Mouse (Mus musculus): Measurements from ENCODE around the gene Flrt1.
"Not testable (repeated sequence)": the region's sequence is repeated elsewhere in the genome, so short reads cannot be mapped to it uniquely, and the experiment has no call there.

The Flrt1 gene

DNA sequence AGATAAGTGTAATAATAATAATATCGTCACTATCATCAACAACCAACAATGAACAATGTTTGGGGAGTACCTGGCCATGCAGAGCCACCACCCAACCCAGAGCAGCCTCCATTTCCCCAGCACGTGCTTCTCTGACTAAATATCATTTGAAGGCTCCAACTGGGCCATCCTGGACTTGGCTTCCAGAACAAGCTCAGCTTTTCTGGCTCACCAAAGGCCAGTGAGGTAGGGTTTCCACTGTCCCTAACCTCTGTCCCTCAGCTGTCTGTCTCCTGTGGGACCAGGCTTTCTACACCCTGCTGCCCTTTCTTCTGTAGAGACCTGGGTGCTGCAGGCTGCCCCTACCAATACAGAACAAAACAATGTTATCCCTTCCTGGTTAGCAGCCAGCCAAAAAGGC, 1.0 kb upstream of the Flrt1 start:
- no peak for DNase-seq (ENCODE audit: extremely low read depth, insufficient read length, low spot score)

DNA sequence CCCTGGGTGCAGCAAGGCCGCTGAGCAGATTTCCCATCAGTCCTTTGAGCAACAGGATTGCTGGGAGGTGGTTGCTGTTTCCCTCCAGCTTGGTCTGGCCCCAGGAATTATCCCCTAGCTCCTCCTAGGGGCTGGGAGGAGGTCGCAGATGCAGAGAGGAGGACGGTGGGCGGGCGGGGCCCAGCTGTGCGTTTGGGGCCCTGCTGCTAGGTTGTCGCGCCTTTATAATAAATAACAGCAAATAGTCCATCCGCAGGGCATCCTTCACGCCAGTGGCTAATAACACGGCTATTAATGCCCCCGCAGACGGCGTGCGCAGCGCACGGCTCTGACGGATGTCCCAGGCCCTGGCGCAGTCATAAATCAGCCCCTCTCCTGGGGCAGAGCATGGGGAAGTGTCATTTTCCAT, 1.5 kb downstream of the Flrt1 start:
- DNase-seq (ENCODE audit: extremely low read depth, insufficient read length, low spot score), result no peak

DNA sequence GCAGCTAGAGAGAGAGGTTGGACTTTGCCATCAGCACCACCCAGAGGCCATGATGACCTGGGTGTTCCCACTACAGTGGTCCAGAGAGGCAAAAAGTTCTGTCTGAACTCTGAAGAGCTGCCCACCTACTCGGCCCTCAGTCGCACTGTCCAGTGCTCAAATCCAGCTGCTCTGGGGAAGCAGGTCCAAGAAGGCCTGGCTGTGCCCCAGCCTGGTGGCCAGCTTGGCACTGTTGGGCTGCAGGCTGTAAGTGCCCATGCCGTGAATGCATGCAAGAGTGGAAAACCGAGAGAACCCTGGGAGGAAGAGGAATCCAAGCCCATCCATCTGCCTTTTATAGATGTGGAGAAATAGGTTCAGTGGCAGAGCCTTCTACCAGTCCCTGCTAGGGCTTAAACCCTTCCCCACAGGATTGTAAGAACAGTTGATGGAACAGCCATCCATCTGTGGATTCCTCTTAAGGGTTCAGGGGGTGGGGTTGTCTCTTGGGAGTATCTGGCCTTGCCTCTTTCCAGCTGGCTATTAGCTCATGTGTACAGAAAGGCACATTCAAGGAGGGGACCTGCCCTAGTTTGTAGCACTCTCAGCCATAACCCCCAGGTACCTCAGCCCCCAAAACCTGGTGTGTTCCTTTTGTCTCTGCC, 2.1 kb downstream of the Flrt1 start:
- DNase-seq (ENCODE audit: extremely low read depth, insufficient read length, low spot score), result no peak

- DNase-seq (ENCODE audit: extremely low read depth, insufficient read length, low spot score), result no peak
Observed at GRCm38 (mm10) chr19:7102039-7102438, 3.5 kb downstream of the Flrt1 start.

DNA sequence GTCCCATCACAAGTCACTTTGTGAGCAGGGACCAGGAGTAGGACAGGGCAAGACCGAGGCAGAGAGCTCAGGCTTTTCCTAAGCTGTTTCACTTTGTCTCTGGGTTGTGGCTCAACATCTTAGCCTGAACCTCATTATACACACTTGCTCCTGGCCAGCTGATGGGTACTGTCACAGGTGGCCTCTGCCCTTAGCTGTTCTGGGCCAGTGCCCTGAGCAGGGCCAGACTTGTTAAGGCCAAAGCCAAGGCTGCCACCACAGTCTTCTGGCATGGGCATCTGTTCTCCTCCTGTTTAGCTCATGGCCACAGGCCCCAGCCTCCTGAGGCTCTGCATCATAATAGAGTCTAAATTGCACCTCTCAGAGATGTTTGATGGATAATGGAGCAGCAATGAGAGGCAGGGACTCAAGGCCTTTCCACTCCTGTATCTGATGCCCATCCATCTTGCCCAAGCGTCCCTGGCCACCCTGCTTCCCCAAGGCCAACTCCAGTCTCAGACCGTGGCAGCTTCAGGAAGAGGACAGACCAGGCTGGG, 5.8 kb downstream of the Flrt1 start:
- DNase-seq (ENCODE audit: extremely low read depth, insufficient read length, low spot score), result no peak

- DNase-seq (ENCODE audit: extremely low read depth, insufficient read length, low spot score), result no peak
Observed at GRCm38 (mm10) chr19:7092756-7093155, 12.8 kb downstream of the Flrt1 start.

DNA sequence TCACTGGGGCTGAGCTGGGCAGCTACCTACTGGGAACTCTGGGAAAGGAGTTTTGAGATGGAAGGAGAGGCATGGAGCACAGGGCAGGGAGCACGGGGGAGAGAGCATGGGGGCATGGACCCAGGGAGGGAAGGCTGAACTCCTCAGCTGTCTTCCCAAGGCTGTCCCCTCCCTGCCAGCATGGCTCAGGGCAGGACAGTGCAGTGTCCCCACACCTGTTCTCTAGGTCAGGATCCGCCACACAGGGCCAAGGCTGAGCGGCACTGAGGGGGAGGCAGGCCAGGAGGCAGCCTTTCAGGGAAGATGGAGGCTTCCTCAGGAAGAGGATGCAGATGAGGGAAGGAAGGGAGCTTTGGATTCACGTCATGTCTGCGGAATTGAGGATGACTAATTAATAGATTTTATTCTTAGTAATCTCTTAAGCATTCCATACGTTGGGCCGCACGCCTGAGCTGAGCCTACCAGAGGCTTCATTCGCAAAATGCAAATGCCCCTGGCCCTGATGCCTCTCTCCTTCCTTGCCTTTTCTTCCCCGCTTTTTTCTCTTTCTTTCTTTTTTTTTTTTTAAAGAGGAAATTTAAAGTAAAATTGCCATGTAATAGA, 14.0 kb downstream of the Flrt1 start:
- no peak for DNase-seq (ENCODE audit: extremely low read depth, insufficient read length, low spot score)

GRCm38 (mm10) chr19:7090369-7091064, 15.0 kb downstream of the Flrt1 start:
- no peak for DNase-seq (ENCODE audit: extremely low read depth, insufficient read length, low spot score)

- no peak for DNase-seq (ENCODE audit: extremely low read depth, insufficient read length, low spot score)
Observed at GRCm38 (mm10) chr19:7089842-7090251, 15.7 kb downstream of the Flrt1 start.

- peak; percentile 44 for DNase-seq (ENCODE audit: extremely low read depth, insufficient read length, low spot score)
Observed at GRCm38 (mm10) chr19:7089050-7089449, 16.5 kb downstream of the Flrt1 start.

DNA sequence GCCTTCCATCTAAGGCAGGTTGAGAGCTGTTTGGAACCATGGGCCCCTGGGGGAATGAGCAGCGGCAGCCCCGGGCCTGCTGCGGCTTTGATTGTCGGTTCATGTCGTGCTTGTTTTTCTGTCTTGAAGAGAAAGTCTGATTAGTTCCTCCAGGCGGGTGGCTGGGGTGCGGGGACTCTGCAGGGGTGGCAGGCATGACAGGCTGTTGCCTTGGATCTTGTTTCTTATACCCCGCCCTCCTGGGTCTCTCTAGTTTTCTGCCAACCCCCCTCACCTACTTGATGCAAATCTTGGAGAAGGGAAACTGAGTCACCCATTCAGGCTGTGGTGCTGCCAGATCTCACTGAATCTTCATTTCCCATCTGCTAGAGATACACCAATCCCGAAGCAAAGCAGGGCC, 17.0 kb downstream of the Flrt1 start:
- no peak for DNase-seq (ENCODE audit: extremely low read depth, insufficient read length, low spot score)

GRCm38 (mm10) chr19:7084734-7085133, 20.8 kb downstream of the Flrt1 start:
- no peak for DNase-seq (ENCODE audit: extremely low read depth, insufficient read length, low spot score)

GRCm38 (mm10) chr19:7083035-7083794, 22.3 kb downstream of the Flrt1 start:
- DNase-seq (ENCODE audit: extremely low read depth, insufficient read length, low spot score), result no peak

DNA sequence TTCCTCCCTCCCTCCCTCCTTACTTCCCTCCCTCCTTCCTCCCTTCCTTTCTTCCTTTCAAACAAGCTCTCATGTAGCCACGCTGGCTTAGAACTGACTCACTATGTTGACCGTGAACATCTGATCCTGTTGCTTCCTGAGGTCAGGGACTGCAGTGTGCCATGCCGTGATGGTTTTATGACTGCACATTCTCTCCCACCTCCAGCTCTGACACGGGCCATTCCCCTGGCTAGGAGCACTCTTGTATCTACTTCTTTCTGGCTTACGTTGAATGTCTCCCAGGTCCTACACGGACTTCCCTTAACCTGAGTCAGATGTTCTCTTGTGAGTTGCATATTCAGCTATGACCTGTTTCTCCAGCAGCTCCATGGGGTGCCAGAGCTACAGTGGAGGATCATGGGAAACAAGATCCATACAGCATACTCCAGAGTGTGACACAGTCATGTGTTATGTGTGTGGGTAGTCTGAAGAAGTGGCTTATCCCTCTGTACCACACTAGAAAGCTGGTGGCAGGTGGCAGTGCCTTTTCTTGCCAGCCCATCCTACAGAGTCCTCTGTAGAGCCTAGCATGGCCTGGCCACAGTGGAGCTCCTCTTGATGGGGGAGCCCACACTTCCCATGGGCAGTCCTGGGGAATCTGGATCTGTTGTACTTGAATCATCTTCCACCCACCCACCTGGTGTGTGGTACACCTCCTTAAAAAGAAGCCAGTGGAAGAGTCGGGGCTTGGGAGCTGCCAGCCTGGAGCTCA, 23.8 kb downstream of the Flrt1 start:
- DNase-seq (ENCODE audit: extremely low read depth, insufficient read length, low spot score), result no peak

DNA sequence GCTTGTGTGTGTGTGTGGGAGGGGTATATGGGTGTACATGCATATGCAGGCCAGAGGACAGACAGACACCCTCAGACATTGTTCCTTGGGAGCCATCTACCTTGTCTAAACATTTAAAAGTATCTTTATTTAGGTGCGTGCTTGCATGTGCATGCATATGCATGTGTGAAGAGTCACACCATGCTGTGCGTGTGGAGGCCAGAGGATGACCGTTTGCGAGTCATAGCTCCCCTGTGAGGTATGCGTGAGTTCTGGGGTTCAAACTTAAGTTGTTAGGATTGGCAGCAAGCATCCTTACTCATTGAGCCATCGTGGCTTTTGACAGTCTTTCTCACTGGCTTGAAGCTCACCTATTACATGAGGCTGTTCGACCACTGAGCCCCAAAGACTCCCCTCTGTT, 27.3 kb downstream of the Flrt1 start:
- DNase-seq (ENCODE audit: extremely low read depth, insufficient read length, low spot score), result no peak

DNA sequence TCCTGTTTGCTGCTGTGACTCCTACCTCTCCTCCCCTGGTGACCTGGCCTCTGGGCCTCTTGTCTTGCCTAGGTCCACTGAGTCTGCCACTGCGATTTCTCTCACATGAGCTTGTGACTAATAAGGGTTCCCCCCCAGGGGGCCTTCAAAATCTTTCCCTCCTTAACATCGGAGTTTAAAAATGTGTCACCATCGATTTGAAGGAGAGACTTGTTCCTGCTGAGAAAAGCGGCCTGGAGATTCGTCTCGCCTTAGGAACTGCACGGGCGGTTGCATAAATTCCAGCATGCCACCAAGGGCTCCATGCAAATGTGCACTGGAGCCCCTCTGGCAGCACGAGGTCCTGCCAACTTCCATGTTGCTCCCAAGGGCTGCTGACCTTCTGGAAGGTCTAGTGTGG, 27.9 kb downstream of the Flrt1 start:
- DNase-seq (ENCODE audit: extremely low read depth, insufficient read length, low spot score), result no peak

GRCm38 (mm10) chr19:7075336-7075735, 30.2 kb downstream of the Flrt1 start:
- DNase-seq (ENCODE audit: extremely low read depth, insufficient read length, low spot score), result not testable (repeated sequence)

DNA sequence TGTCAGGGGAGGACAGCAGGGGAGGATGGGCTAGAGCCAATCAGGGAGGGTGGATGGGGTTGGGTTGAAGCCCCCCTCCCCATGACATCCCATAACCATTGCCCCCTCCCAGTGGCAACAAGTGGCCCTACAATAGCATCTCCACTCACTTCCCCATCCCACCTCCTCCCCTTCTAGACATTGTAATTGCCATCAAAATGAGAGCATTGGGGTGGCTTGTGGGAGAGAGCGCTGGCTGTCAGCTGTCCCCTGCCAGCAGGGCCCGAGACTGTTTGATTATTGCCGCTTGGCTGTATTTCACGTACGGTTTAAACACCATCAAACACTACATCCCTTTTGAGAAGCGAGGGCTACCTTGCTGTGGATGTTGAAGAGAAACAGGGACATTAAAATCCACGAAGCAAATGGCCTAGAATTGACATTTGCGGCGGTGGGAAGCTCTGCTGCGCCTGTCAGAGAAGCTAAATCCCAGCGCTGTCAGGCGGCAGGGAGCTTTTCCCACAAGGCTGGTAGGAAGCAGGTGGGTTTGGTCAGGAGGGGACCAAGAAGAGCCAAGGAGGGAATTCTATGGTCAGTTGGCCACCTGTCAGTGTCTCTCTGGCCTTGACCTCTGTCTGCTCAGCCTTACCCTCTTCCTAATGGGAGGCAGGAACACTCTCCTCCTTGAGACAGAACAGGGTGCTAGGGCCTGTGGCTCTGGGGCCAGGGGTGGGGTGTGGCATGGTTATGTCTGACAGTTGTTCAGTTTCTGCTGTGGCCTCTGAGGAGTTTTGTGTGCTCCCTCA, 31.3 kb downstream of the Flrt1 start:
- no peak for DNase-seq (ENCODE audit: extremely low read depth, insufficient read length, low spot score)

- DNase-seq (ENCODE audit: extremely low read depth, insufficient read length, low spot score), result no peak
Observed at GRCm38 (mm10) chr19:7072221-7072620, 33.3 kb downstream of the Flrt1 start.

- DNase-seq (ENCODE audit: extremely low read depth, insufficient read length, low spot score), result no peak
Observed at GRCm38 (mm10) chr19:7070775-7071174, 34.8 kb downstream of the Flrt1 start.
